37 mouse cellular contexts compared by ENCODE assay signal in genomic region chr15:102344490-102344889, GRCm38 (mm10). TPM values are rescaled to one million over a fixed set of nuclear protein-coding genes. Genes with fewer than 3 reads are reported as not detected.
"Had no signal": no experiment of that assay in that cellular context is flagged by ENCODE, and none has a peak within 500 bp of the region (broad histone marks: within the 10 kb centered on the region; RNA-seq: fewer than 3 reads in every experiment).

No protein-coding gene starts in this region.

- H3K9me3 ChIP-seq: limb, embryonic 10.5 days; limb, embryonic 12.5 days; limb, embryonic 13.5 days; limb, embryonic 15.5 days; liver, embryonic 12.5 days; liver, embryonic 13.5 days; liver, embryonic 15.5 days; lung, embryonic 15.5 days; megakaryocyte, embryonic 14.5 days; midbrain, embryonic 10.5 days; midbrain, embryonic 12.5 days; midbrain, embryonic 13.5 days; midbrain, embryonic 15.5 days; neural tube, embryonic 12.5 days had no signal

- ATAC-seq: liver, embryonic 12.5 days; liver, postnatal 0 days; lung, postnatal 0 days; midbrain, embryonic 13.5 days; midbrain, embryonic 15.5 days; midbrain, embryonic 16.5 days had no signal

- DNase-seq: left cerebral cortex, postnatal 4 days; liver; liver, embryonic 13.5 days; liver, postnatal 0 days; lung, adult 18-20 months; lung, adult 2 months; lung, embryonic 14.5 days; lung, postnatal 10 days; lung, postnatal 14 days; lung, postnatal 36 days; lung, postnatal 4 days; midbrain, embryonic 14.5 days had no signal

- H3K27ac ChIP-seq: limb, embryonic 10.5 days; limb, embryonic 12.5 days; limb, embryonic 13.5 days; limb, embryonic 15.5 days; liver, embryonic 12.5 days; liver, embryonic 13.5 days; liver, embryonic 14.5 days; liver, embryonic 15.5 days; lung, embryonic 15.5 days; macrophage; midbrain, embryonic 10.5 days; midbrain, embryonic 12.5 days; midbrain, embryonic 13.5 days; midbrain, embryonic 15.5 days; neural tube, embryonic 12.5 days had no signal

- H3K4me3 ChIP-seq: limb, embryonic 10.5 days; limb, embryonic 12.5 days; limb, embryonic 13.5 days; limb, embryonic 15.5 days; liver, embryonic 12.5 days; liver, embryonic 13.5 days; liver, embryonic 15.5 days; lung, embryonic 15.5 days; megakaryocyte, embryonic 14.5 days; midbrain, embryonic 10.5 days; midbrain, embryonic 12.5 days; midbrain, embryonic 13.5 days; midbrain, embryonic 15.5 days; myocyte; neural tube, embryonic 12.5 days had no signal

- H3K9ac ChIP-seq: limb, embryonic 12.5 days; limb, embryonic 13.5 days; limb, embryonic 15.5 days; liver, embryonic 12.5 days; liver, embryonic 13.5 days; liver, embryonic 14.5 days; liver, embryonic 15.5 days; liver, postnatal 0 days; lung, embryonic 14.5 days; lung, embryonic 15.5 days; midbrain, embryonic 12.5 days; midbrain, embryonic 13.5 days; midbrain, embryonic 15.5 days; neural tube, embryonic 12.5 days had no signal

- H3K36me3 ChIP-seq: midbrain, embryonic 15.5 days had no signal

- H3K27me3 ChIP-seq: limb, embryonic 12.5 days; limb, embryonic 13.5 days; limb, embryonic 15.5 days; liver, embryonic 12.5 days; liver, embryonic 13.5 days; liver, embryonic 15.5 days; lung, embryonic 15.5 days; megakaryocyte, embryonic 14.5 days; midbrain, embryonic 12.5 days; midbrain, embryonic 13.5 days; midbrain, embryonic 15.5 days; neural tube, embryonic 12.5 days had no signal

- H3K4me1 ChIP-seq: limb, embryonic 12.5 days; limb, embryonic 13.5 days; midbrain, embryonic 12.5 days; neural tube, embryonic 12.5 days had no signal

- H3K4me2 ChIP-seq: limb, embryonic 12.5 days; limb, embryonic 13.5 days; limb, embryonic 15.5 days; liver, embryonic 11.5 days; liver, embryonic 12.5 days; liver, embryonic 13.5 days; liver, embryonic 15.5 days; lung, embryonic 14.5 days; lung, embryonic 15.5 days; midbrain, embryonic 11.5 days; midbrain, embryonic 12.5 days; midbrain, embryonic 13.5 days; midbrain, embryonic 15.5 days; neural tube, embryonic 12.5 days had no signal

RNA-seq across cellular contexts. Expression of gene Sp7, which starts 22.5 kb away (rescaled TPM):
- total RNA-seq: liver, adult 2 months; megakaryocyte progenitor cell, adult 5-6 weeks; megakaryocyte, adult 5-6 weeks; megakaryocyte-erythroid progenitor cell, adult 5-6 weeks; monocyte, adult 5-6 weeks had no signal
- polyA plus RNA-seq: liver, adult 2 months; liver, embryonic 15.5 days; liver, postnatal 0 days; lung, postnatal 0 days; macrophage had no signal
